Mouse (Mus musculus): ENCODE results near the gene Npvf. TPM values are rescaled to one million over a fixed set of nuclear protein-coding genes. Genes with fewer than 3 reads are reported as not detected.

Gene Npvf
- not detected in 2 replicates for polyA plus RNA-seq (2012; rRNA removed)

GRCm38 (mm10) chr6:50654356-50654755, at the start of gene Npvf:
Gene Npvf, minus strand, starts transcription at chr6:50654439.

Other genes starting within 250 kb of the Npvf start
- gene Osbpl3, start 198.2 kb downstream of the Npvf start, polyA plus RNA-seq (2012; rRNA removed), result 6.6 and 7.0 TPM in 2 replicates
- gene Cycs, start 87.9 kb downstream of the Npvf start, polyA plus RNA-seq (2012; rRNA removed), result 0.69 and 0.90 TPM in 2 replicates
- gene 4921507P07Rik, start 57.8 kb downstream of the Npvf start, polyA plus RNA-seq (2012; rRNA removed), result 0.16 and 0.17 TPM in 2 replicates

Measured in ovary, adult 2 months (tissue).